Mouse (Mus musculus): Measurements from ENCODE around the gene Prodh2. TPM values are rescaled to one million over a fixed set of nuclear protein-coding genes. Genes with fewer than 3 reads are reported as not detected.

Prodh2 gene
- total RNA-seq, 2 experiments from 2014 or later: 0.66 TPM; not detected in 1

GRCm38 (mm10) chr7:30534633-30535577, 41.5 kb downstream of the Prodh2 start, which contains the start of gene Arhgap33:
Arhgap33 (minus strand) TSS chr7:30535060.
- intact Hi-C loops (cut with DNase I): no loop called here
- DNase-seq: peak; percentile 99

GRCm38 (mm10) chr7:30540572-30540971, 47.1 kb downstream of the Prodh2 start:
- DNase-seq: no peak
- intact Hi-C loops (cut with DNase I): no loop called here

- DNase-seq: no peak
- intact Hi-C loops (cut with DNase I): no loop called here
These were observed 50.9 kb downstream of the Prodh2 start for GRCm38 (mm10) chr7:30544327-30544726.

- intact Hi-C loops (cut with DNase I): no loop called here
- no peak for DNase-seq
These were observed 56.5 kb downstream of the Prodh2 start for GRCm38 (mm10) chr7:30549880-30550279.

GRCm38 (mm10) chr7:30550603-30551002, 57.2 kb downstream of the Prodh2 start:
- no peak for DNase-seq
- intact Hi-C loops (cut with DNase I): no loop called here

- DNase-seq: peak; percentile 44
- intact Hi-C loops (cut with DNase I): no loop called here
These were observed 58.2 kb downstream of the Prodh2 start for GRCm38 (mm10) chr7:30551445-30552101.

GRCm38 (mm10) chr7:30552102-30553020, 58.9 kb downstream of the Prodh2 start, which contains the start of the genes Hspb6 and Proser3:
Hspb6 (plus strand) TSS chr7:30552178.
Proser3 (minus strand) TSS chr7:30552299.
- intact Hi-C loops (cut with DNase I): no loop called here
- peak; percentile 98 for DNase-seq

GRCm38 (mm10) chr7:30553021-30553589, 59.7 kb downstream of the Prodh2 start:
- DNase-seq: no peak
- intact Hi-C loops (cut with DNase I): no loop called here

GRCm38 (mm10) chr7:30553810-30554584, 60.6 kb downstream of the Prodh2 start:
- no peak for DNase-seq
- intact Hi-C loops (cut with DNase I): no loop called here

- DNase-seq: no peak
- intact Hi-C loops (cut with DNase I): no loop called here
These were observed 63.6 kb downstream of the Prodh2 start for GRCm38 (mm10) chr7:30556894-30557536.

GRCm38 (mm10) chr7:30557901-30558514, 64.6 kb downstream of the Prodh2 start:
- no peak for DNase-seq
- intact Hi-C loops (cut with DNase I): no loop called here

GRCm38 (mm10) chr7:30558656-30559442, 65.4 kb downstream of the Prodh2 start:
- intact Hi-C loops (cut with DNase I): no loop called here
- DNase-seq: no peak

GRCm38 (mm10) chr7:30559443-30559954, 66.1 kb downstream of the Prodh2 start, which contains the start of gene Lin37:
Lin37 (minus strand) TSS chr7:30559838.
- intact Hi-C loops (cut with DNase I): no loop called here
- DNase-seq: peak; percentile 99

- intact Hi-C loops (cut with DNase I): no loop called here
- no peak for DNase-seq
These were observed 66.9 kb downstream of the Prodh2 start for GRCm38 (mm10) chr7:30560296-30560695.

- intact Hi-C loops (cut with DNase I): no loop called here
- DNase-seq: no peak
These were observed 69.2 kb downstream of the Prodh2 start for GRCm38 (mm10) chr7:30562526-30563116.
